Comparison of ENCODE assay signal across 7 mouse cellular contexts in genomic region chr7:6330458-6331232, GRCm38 (mm10). TPM values are rescaled to one million over a fixed set of nuclear protein-coding genes. Genes with fewer than 3 reads are reported as not detected.
DNase-seq lines count a peak whose midpoint lies in the region; ATAC-seq lines count a peak whose summit lies in the region.

No protein-coding gene starts in this region.

- H3K4me2 ChIP-seq in embryonic facial prominence, embryonic 13.5 days: peak overlapping the region; percentile 72
- H3K4me2 ChIP-seq in limb, embryonic 15.5 days: peak overlapping the region; percentile 61
- peak overlapping the region; percentile 61 for H3K4me2 ChIP-seq in neural tube, embryonic 15.5 days

- peak overlapping the region; percentile 84 for H3K9ac ChIP-seq in embryonic facial prominence, embryonic 13.5 days
- H3K9ac ChIP-seq in limb, embryonic 15.5 days: peak overlapping the region; percentile 61
- H3K9ac ChIP-seq in neural tube, embryonic 15.5 days (replicated peaks): peak overlapping the region; percentile 74

- peaks cover 9% of the 10 kb centered on the region; the same call in 1 of the 2 replicates for H3K9me3 ChIP-seq in embryonic facial prominence, embryonic 13.5 days
- H3K9me3 ChIP-seq in hindbrain, embryonic 10.5 days: peaks cover 7% of the 10 kb centered on the region; the same call in 1 of the 2 replicates
- no peaks in the 10 kb centered on the region for H3K9me3 ChIP-seq in limb, embryonic 15.5 days
- H3K9me3 ChIP-seq in neural tube, embryonic 15.5 days (replicated peaks): no peaks in the 10 kb centered on the region

- peak overlapping the region; percentile 82 for H3K27ac ChIP-seq in embryonic facial prominence, embryonic 13.5 days
- H3K27ac ChIP-seq in hindbrain, embryonic 10.5 days: peak overlapping the region; percentile 92
- peak overlapping the region; percentile 87 for H3K27ac ChIP-seq in limb, embryonic 15.5 days
- H3K27ac ChIP-seq in neural tube, embryonic 15.5 days (replicated peaks): peak overlapping the region; percentile 89

- H3K4me3 ChIP-seq in embryonic facial prominence, embryonic 13.5 days: peak overlapping the region; percentile 59
- H3K4me3 ChIP-seq in hindbrain, embryonic 10.5 days: peak overlapping the region; percentile 63
- H3K4me3 ChIP-seq in limb, embryonic 15.5 days: peak overlapping the region; percentile 62
- peak overlapping the region; percentile 62 for H3K4me3 ChIP-seq in neural tube, embryonic 15.5 days (replicated peaks)

- 12% methylated on average over 23 of the region's 23 CpGs for WGBS in embryonic facial prominence, embryonic 13.5 days
- 21% methylated on average over 23 of the region's 23 CpGs for WGBS in hindbrain, embryonic 10.5 days
- 16% methylated on average over 23 of the region's 23 CpGs for WGBS in limb, embryonic 15.5 days
- WGBS in neural tube, embryonic 15.5 days: 12% methylated on average over 23 of the region's 23 CpGs

- H3K4me1 ChIP-seq in embryonic facial prominence, embryonic 13.5 days: peaks cover 10% of the 10 kb centered on the region
- H3K4me1 ChIP-seq in hindbrain, embryonic 10.5 days (replicated peaks): peaks cover 11% of the 10 kb centered on the region; the same call in 1 of the 2 replicates
- H3K4me1 ChIP-seq in limb, embryonic 15.5 days: peaks cover 14% of the 10 kb centered on the region; the same call in 1 of the 2 replicates
- H3K4me1 ChIP-seq in neural tube, embryonic 15.5 days: peaks cover 22% of the 10 kb centered on the region

- H3K27me3 ChIP-seq in embryonic facial prominence, embryonic 13.5 days: no peaks in the 10 kb centered on the region
- H3K27me3 ChIP-seq in hindbrain, embryonic 10.5 days (ENCODE audit: insufficient read depth, poor library complexity, severe bottlenecking): no peaks in the 10 kb centered on the region
- no peaks in the 10 kb centered on the region for H3K27me3 ChIP-seq in limb, embryonic 15.5 days
- no peaks in the 10 kb centered on the region for H3K27me3 ChIP-seq in neural tube, embryonic 15.5 days (replicated peaks)

- H3K36me3 ChIP-seq in embryonic facial prominence, embryonic 13.5 days: peaks cover 18% of the 10 kb centered on the region
- H3K36me3 ChIP-seq in hindbrain, embryonic 10.5 days: 0 out of 2 replicates have a peak, but pooled peaks cover 18% of the 10 kb centered on the region
- peaks cover 12% of the 10 kb centered on the region; the same call in 1 of the 2 replicates for H3K36me3 ChIP-seq in limb, embryonic 15.5 days
- peaks cover 11% of the 10 kb centered on the region; the same call in 1 of the 2 replicates for H3K36me3 ChIP-seq in neural tube, embryonic 15.5 days

- peak; percentile 67 for ATAC-seq in embryonic facial prominence, embryonic 13.5 days (ENCODE audit: insufficient number of reproducible peaks, insufficient read depth, low FRiP score, low TSS enrichment, low read depth)
- ATAC-seq in limb, embryonic 15.5 days (ENCODE audit: insufficient number of reproducible peaks, low FRiP score, low TSS enrichment, low read depth): peak; percentile 54
- peak; percentile 85 for ATAC-seq in neural tube, embryonic 15.5 days (ENCODE audit: low FRiP score)

- DNase-seq in right cerebral cortex, postnatal 10 days (ENCODE audit: low spot score in 2 of 2): peak; percentile 50 to 67
- DNase-seq in right cerebral cortex, adult 18-20 months: no peak
- DNase-seq in hindbrain, embryonic 10.5 days (ENCODE audit: low spot score): no peak
- DNase-seq in adrenal gland, postnatal 4 days (ENCODE audit: low spot score in 2 of 2): no peak

RNA-seq across cellular contexts. Expression of gene Zfp583, which starts 0.4 kb away (rescaled TPM):
- 7.8 and 9.2 TPM in 2 replicates for polyA plus RNA-seq in embryonic facial prominence, embryonic 13.5 days (2015; fragmentation: Nextera tagmentation; extraction: Ambion mirVana)
- 6.8 and 7.2 TPM in 2 replicates for polyA plus RNA-seq in hindbrain, embryonic 10.5 days (2016; fragmentation: Nextera tagmentation; extraction: Ambion mirVana)
- polyA plus RNA-seq in limb, embryonic 15.5 days (2015; fragmentation: Nextera tagmentation; extraction: Ambion mirVana): 5.3 and 5.9 TPM in 2 replicates
- 12.7 and 13.7 TPM in 2 replicates for polyA plus RNA-seq in neural tube, embryonic 15.5 days (2015; fragmentation: Nextera tagmentation; extraction: Ambion mirVana)
- total RNA-seq in adrenal gland, postnatal 4 days (2021): 1 to 10 TPM; 3.1 to 5.4 TPM

RNA-seq across cellular contexts. Expression of gene Gm3854, which starts 12.9 kb away (rescaled TPM):
- 3.1 and 4.0 TPM in 2 replicates for polyA plus RNA-seq in embryonic facial prominence, embryonic 13.5 days (2015; fragmentation: Nextera tagmentation; extraction: Ambion mirVana)
- 3.4 and 3.5 TPM in 2 replicates for polyA plus RNA-seq in hindbrain, embryonic 10.5 days (2016; fragmentation: Nextera tagmentation; extraction: Ambion mirVana)
- polyA plus RNA-seq in limb, embryonic 15.5 days (2015; fragmentation: Nextera tagmentation; extraction: Ambion mirVana): 1.9 and 2.1 TPM in 2 replicates
- polyA plus RNA-seq in neural tube, embryonic 15.5 days (2015; fragmentation: Nextera tagmentation; extraction: Ambion mirVana): 7.3 and 9.0 TPM in 2 replicates
- 1 to 10 TPM; 1.6 to 1.7 TPM for total RNA-seq in adrenal gland, postnatal 4 days (2021)

RNA-seq across cellular contexts. Expression of gene Zfp78, which starts 32.4 kb away (rescaled TPM):
- polyA plus RNA-seq in embryonic facial prominence, embryonic 13.5 days (2015; fragmentation: Nextera tagmentation; extraction: Ambion mirVana): 2.7 and 4.5 TPM in 2 replicates
- 2.3 and 2.5 TPM in 2 replicates for polyA plus RNA-seq in hindbrain, embryonic 10.5 days (2016; fragmentation: Nextera tagmentation; extraction: Ambion mirVana)
- 2.9 and 3.3 TPM in 2 replicates for polyA plus RNA-seq in limb, embryonic 15.5 days (2015; fragmentation: Nextera tagmentation; extraction: Ambion mirVana)
- polyA plus RNA-seq in neural tube, embryonic 15.5 days (2015; fragmentation: Nextera tagmentation; extraction: Ambion mirVana): 4.0 and 5.9 TPM in 2 replicates
- 1 to 10 TPM; 3.9 to 4.0 TPM for total RNA-seq in adrenal gland, postnatal 4 days (2021)

RNA-seq across cellular contexts. Expression of gene Zfp667, which starts 44.3 kb away (rescaled TPM):
- polyA plus RNA-seq in embryonic facial prominence, embryonic 13.5 days (2015; fragmentation: Nextera tagmentation; extraction: Ambion mirVana): 8.3 and 9.7 TPM in 2 replicates
- 8.5 and 9.6 TPM in 2 replicates for polyA plus RNA-seq in hindbrain, embryonic 10.5 days (2016; fragmentation: Nextera tagmentation; extraction: Ambion mirVana)
- polyA plus RNA-seq in limb, embryonic 15.5 days (2015; fragmentation: Nextera tagmentation; extraction: Ambion mirVana): 8.9 and 9.1 TPM in 2 replicates
- polyA plus RNA-seq in neural tube, embryonic 15.5 days (2015; fragmentation: Nextera tagmentation; extraction: Ambion mirVana): 14.3 and 16.2 TPM in 2 replicates
- total RNA-seq in adrenal gland, postnatal 4 days (2021): 10 to 100 TPM in 1 of 2 experiments, 1 to 10 TPM in 1; 9.5 to 10.6 TPM

RNA-seq across cellular contexts. Expression of gene Zfp28, which starts 52.5 kb away (rescaled TPM):
- 12.8 and 13.7 TPM in 2 replicates for polyA plus RNA-seq in embryonic facial prominence, embryonic 13.5 days (2015; fragmentation: Nextera tagmentation; extraction: Ambion mirVana)
- 12.0 and 13.0 TPM in 2 replicates for polyA plus RNA-seq in hindbrain, embryonic 10.5 days (2016; fragmentation: Nextera tagmentation; extraction: Ambion mirVana)
- polyA plus RNA-seq in limb, embryonic 15.5 days (2015; fragmentation: Nextera tagmentation; extraction: Ambion mirVana): 7.8 and 9.2 TPM in 2 replicates
- polyA plus RNA-seq in neural tube, embryonic 15.5 days (2015; fragmentation: Nextera tagmentation; extraction: Ambion mirVana): 13.2 and 13.8 TPM in 2 replicates
- total RNA-seq in adrenal gland, postnatal 4 days (2021): 1 to 10 TPM; 6.8 to 9.0 TPM

Comparison
In these comparisons a context has a peak if more than half of its experiments do, and no peak if none do; other contexts are left out.
1. DNase-seq: peak in right cerebral cortex, postnatal 10 days (2 of 2); none in right cerebral cortex, adult 18-20 months (single experiment), hindbrain, embryonic 10.5 days (single experiment) and adrenal gland, postnatal 4 days (0 of 2).
2. Peak in every context shown above with its lines, with median percentiles within 50 percentile points of each other: ATAC-seq, H3K27ac ChIP-seq, H3K4me2 ChIP-seq, H3K4me3 ChIP-seq and H3K9ac ChIP-seq.